Mouse (Mus musculus) megakaryocyte, embryonic 14.5 days (primary cell): ENCODE measurements at regions not wholly inside any gene's neighbourhood (a gene's known extent, or its start where the extent isn't known, plus 50 kb on each side); places are given as distances from the start of the nearest gene placed in this dataset.
"Not testable (repeated sequence)": the region's sequence is repeated elsewhere in the genome, so short reads cannot be mapped to it uniquely, and the experiment has no call there.

Source experiments
- H3K27me3 ChIP-seq: replicated peaks from 2 replicates; pipeline ENCODE3; 2012; ENCODE audit warnings: inconsistent platforms
- H3K36me3 ChIP-seq: replicated peaks from 2 replicates; pipeline ENCODE3; 2012; ENCODE audit warnings: low read length, inconsistent platforms, mixed read lengths
- H3K4me1 ChIP-seq: 2 replicates; pipeline ENCODE4 v1.6.1; 2012; ENCODE audit warnings: inconsistent platforms
- H3K4me3 ChIP-seq: replicated peaks from 2 replicates; pipeline ENCODE3; 2012; ENCODE audit warnings: moderate library complexity, mild to moderate bottlenecking, inconsistent platforms
- H3K9me3 ChIP-seq: 2 replicates; pipeline ENCODE4 v1.6.1; 2012; ENCODE audit warnings: inconsistent platforms
- FLI1 ChIP-seq: IDR thresholded peaks from 2 replicates; pipeline ENCODE4 v1.6.1; 2012; ENCODE audit warnings: low read length, inconsistent platforms, mixed read lengths
- GATA1 ChIP-seq: IDR thresholded peaks from 3 replicates; pipeline ENCODE4 v1.6.1; 2012; ENCODE audit warnings: mixed read lengths, low read length, inconsistent platforms, borderline replicate concordance

- Histone ChIP-seq H3K27me3 (no peaks in the 10 kb centered on the region), H3K4me1 (no peaks in the 10 kb centered on the region), H3K9me3 (no peaks in the 10 kb centered on the region), H3K36me3 (no peaks in the 10 kb centered on the region), H3K4me3 (no peak overlapping the region)
- no peak for TF ChIP-seq GATA1
- TF ChIP-seq FLI1 = no peak
Measured at GRCm38 (mm10) chr2:114723971-114724666, 69.4 kb upstream of the Dph6 start.

- Histone ChIP-seq H3K4me1 (no peaks in the 10 kb centered on the region), H3K9me3 (no peaks in the 10 kb centered on the region), H3K36me3 (no peaks in the 10 kb centered on the region), H3K4me3 (no peak overlapping the region), H3K27me3 (no peaks in the 10 kb centered on the region)
- TF ChIP-seq FLI1 = no peak
- TF ChIP-seq GATA1 = no peak
Measured at GRCm38 (mm10) chr2:114727197-114727596, 72.4 kb upstream of the Dph6 start.

- no peaks in the 10 kb centered on the region for H3K36me3 ChIP-seq
- 0 out of 2 replicates have a peak, but pooled peaks cover 3% of the 10 kb centered on the region for H3K9me3 ChIP-seq
- no peak overlapping the region for H3K4me3 ChIP-seq
- H3K4me1 ChIP-seq = no peaks in the 10 kb centered on the region
- no peaks in the 10 kb centered on the region for H3K27me3 ChIP-seq
- TF ChIP-seq FLI1 (no peak), GATA1 (no peak)
Measured at GRCm38 (mm10) chr2:114734861-114735569, 80.3 kb upstream of the Dph6 start.

GRCm38 (mm10) chr2:114739421-114740212, 84.9 kb upstream of the Dph6 start:
- Histone ChIP-seq H3K36me3 (no peaks in the 10 kb centered on the region), H3K4me3 (no peak overlapping the region), H3K4me1 (no peaks in the 10 kb centered on the region), H3K9me3 (0 out of 2 replicates have a peak, but pooled peaks cover 3% of the 10 kb centered on the region), H3K27me3 (no peaks in the 10 kb centered on the region)
- no peak for TF ChIP-seq GATA1
- no peak for TF ChIP-seq FLI1

- Histone ChIP-seq H3K27me3 (no peaks in the 10 kb centered on the region), H3K9me3 (no peaks in the 10 kb centered on the region), H3K4me1 (no peaks in the 10 kb centered on the region), H3K36me3 (no peaks in the 10 kb centered on the region), H3K4me3 (no peak overlapping the region)
- TF ChIP-seq GATA1 (no peak), FLI1 (no peak)
Measured at GRCm38 (mm10) chr2:114763276-114763675, 108.5 kb upstream of the Dph6 start.

GRCm38 (mm10) chr2:114773723-114774122, 119.0 kb upstream of the Dph6 start:
- not testable (repeated sequence) for H3K27me3 ChIP-seq, H3K9me3 ChIP-seq, H3K4me3 ChIP-seq, H3K4me1 ChIP-seq, H3K36me3 ChIP-seq

- no peak overlapping the region for H3K4me3 ChIP-seq
- no peaks in the 10 kb centered on the region for H3K9me3 ChIP-seq
- no peaks in the 10 kb centered on the region for H3K36me3 ChIP-seq
- TF ChIP-seq GATA1 (no peak), FLI1 (no peak)
- H3K27me3 ChIP-seq = no peaks in the 10 kb centered on the region
- H3K4me1 ChIP-seq = no peaks in the 10 kb centered on the region
Measured at GRCm38 (mm10) chr2:114774278-114774677, 119.5 kb upstream of the Dph6 start.

GRCm38 (mm10) chr2:114775532-114775931, 120.8 kb upstream of the Dph6 start:
- Histone ChIP-seq H3K36me3 (no peaks in the 10 kb centered on the region), H3K27me3 (no peaks in the 10 kb centered on the region), H3K4me1 (no peaks in the 10 kb centered on the region), H3K4me3 (no peak overlapping the region), H3K9me3 (no peaks in the 10 kb centered on the region)
- no peak for TF ChIP-seq GATA1
- no peak for TF ChIP-seq FLI1

- no peaks in the 10 kb centered on the region for H3K36me3 ChIP-seq
- TF ChIP-seq FLI1 (no peak), GATA1 (no peak)
- H3K9me3 ChIP-seq = no peaks in the 10 kb centered on the region
- no peak overlapping the region for H3K4me3 ChIP-seq
- no peaks in the 10 kb centered on the region for H3K4me1 ChIP-seq
- H3K27me3 ChIP-seq = no peaks in the 10 kb centered on the region
Measured at GRCm38 (mm10) chr2:114776176-114776575, 121.4 kb upstream of the Dph6 start.

- Histone ChIP-seq H3K27me3 (no peaks in the 10 kb centered on the region), H3K36me3 (no peaks in the 10 kb centered on the region), H3K4me3 (no peak overlapping the region), H3K9me3 (peaks cover 4% of the 10 kb centered on the region; the same call in 1 of the 2 replicates), H3K4me1 (no peaks in the 10 kb centered on the region)
- TF ChIP-seq GATA1 (no peak), FLI1 (no peak)
Measured at GRCm38 (mm10) chr2:114782450-114782849, 127.7 kb upstream of the Dph6 start.
